Mouse (Mus musculus) neural tube, embryonic 10.5 days (tissue): ENCODE data around the gene Prrx2.

Source experiments
- DNase-seq: peaks from one replicate; pipeline ENCODE4 v3.0.0-alpha.2; 2017; ENCODE audit warnings: low spot score; ENCODE audit errors: extremely low spot score

Prrx2 gene

GRCm38 (mm10) chr2:30870863-30871262 lies 36.1 kb downstream of the Prrx2 start:
- DNase-seq: no peak

- no peak for DNase-seq
Observed at GRCm38 (mm10) chr2:30872669-30873068, 37.9 kb downstream of the Prrx2 start.

- DNase-seq: no peak
Observed at GRCm38 (mm10) chr2:30874445-30874844, 39.7 kb downstream of the Prrx2 start.

- DNase-seq: no peak
Observed at GRCm38 (mm10) chr2:30875096-30875495, 40.3 kb downstream of the Prrx2 start.

GRCm38 (mm10) chr2:30875621-30876432 lies 41.1 kb downstream of the Prrx2 start:
- DNase-seq: no peak

- no peak for DNase-seq
Observed at GRCm38 (mm10) chr2:30879481-30879880, 44.7 kb downstream of the Prrx2 start.

GRCm38 (mm10) chr2:30881215-30881614 lies 46.4 kb downstream of the Prrx2 start:
- no peak for DNase-seq

GRCm38 (mm10) chr2:30884852-30885373 lies 50.1 kb downstream of the Prrx2 start:
- DNase-seq: no peak

GRCm38 (mm10) chr2:30885453-30886163 lies 50.8 kb downstream of the Prrx2 start:
- DNase-seq: peak; percentile 44

- peak; percentile 78 for DNase-seq
Observed at GRCm38 (mm10) chr2:30891002-30891401, 56.2 kb downstream of the Prrx2 start.

- DNase-seq: no peak
Observed at GRCm38 (mm10) chr2:30893399-30893798, 58.6 kb downstream of the Prrx2 start.

GRCm38 (mm10) chr2:30893946-30894345 lies 59.2 kb downstream of the Prrx2 start:
- DNase-seq: no peak

- no peak for DNase-seq
Observed at GRCm38 (mm10) chr2:30897291-30897690, 62.5 kb downstream of the Prrx2 start.

GRCm38 (mm10) chr2:30899397-30900069 lies 64.8 kb downstream of the Prrx2 start:
- no peak for DNase-seq

GRCm38 (mm10) chr2:30901646-30902160 lies 66.9 kb downstream of the Prrx2 start:
- no peak for DNase-seq

- no peak for DNase-seq
Observed at GRCm38 (mm10) chr2:30902256-30902655, 67.5 kb downstream of the Prrx2 start.

GRCm38 (mm10) chr2:30902726-30903722 lies 68.3 kb downstream of the Prrx2 start:
- peak; percentile 48 for DNase-seq

GRCm38 (mm10) chr2:30904231-30904630 lies 69.5 kb downstream of the Prrx2 start:
- no peak for DNase-seq

- no peak for DNase-seq
Observed at GRCm38 (mm10) chr2:30904991-30905390, 70.2 kb downstream of the Prrx2 start.

- DNase-seq: no peak
Observed at GRCm38 (mm10) chr2:30905906-30906305, 71.1 kb downstream of the Prrx2 start.
